10 mouse cellular contexts compared by ENCODE assay signal in the genomic region with DNA sequence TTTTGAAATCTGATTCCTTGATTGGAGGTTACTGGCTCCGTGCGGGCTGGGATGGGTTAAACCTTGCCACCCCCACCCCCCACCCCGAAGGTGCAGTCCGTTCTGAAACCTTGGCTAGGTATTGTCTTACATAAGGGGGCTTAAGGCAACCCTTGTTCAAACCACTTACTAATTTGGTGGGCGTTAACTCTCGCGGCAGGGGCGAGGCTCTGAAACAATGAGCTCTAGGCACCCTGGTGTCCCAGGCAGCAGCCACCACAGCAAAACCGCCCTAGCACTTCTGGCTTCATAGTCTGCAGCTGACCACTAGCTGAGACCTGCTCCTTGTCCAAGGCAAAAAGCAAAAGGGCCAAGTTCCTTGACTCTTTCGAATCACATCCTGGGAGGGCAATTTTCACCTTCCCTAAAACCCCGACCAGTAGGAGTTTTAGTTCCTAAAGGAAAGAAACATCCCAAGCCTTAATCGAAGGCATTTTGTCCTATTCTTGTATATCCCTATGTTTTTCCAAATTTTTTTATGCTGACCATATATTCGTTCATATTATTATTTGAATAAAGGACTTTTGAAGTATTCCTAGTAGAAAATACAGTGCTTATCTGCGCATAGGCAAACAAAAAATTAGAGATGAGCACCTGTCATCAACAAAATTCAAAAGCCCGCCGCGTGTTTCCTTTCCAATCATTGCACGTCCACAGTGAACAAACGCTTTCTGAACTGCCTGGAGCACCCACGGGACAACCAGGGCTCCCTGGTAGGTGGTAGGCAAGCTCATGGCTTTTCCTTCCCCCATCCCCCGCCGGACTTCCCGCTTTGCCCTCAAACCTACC. TPM values are rescaled to one million over a fixed set of nuclear protein-coding genes. Genes with fewer than 3 reads are reported as not detected.
DNase-seq lines count a peak whose midpoint lies in the region; ATAC-seq and TF ChIP-seq lines count a peak whose summit lies in the region.
"Had no signal": no experiment of that assay in that cellular context is flagged by ENCODE, and none has a peak within 500 bp of the region (broad histone marks: within the 10 kb centered on the region; RNA-seq: fewer than 3 reads in every experiment).

No protein-coding gene starts in this region.

- no peaks in the 10 kb centered on the region for H3K27me3 ChIP-seq in kidney, adult 2 months (replicated peaks; ENCODE audit: control insufficient read depth, insufficient read depth, low read length)
- H3K27me3 ChIP-seq in forebrain, embryonic 16.5 days (replicated peaks; ENCODE audit: control insufficient read depth, insufficient read depth, low read length) = peaks cover 15% of the 10 kb centered on the region
- peaks cover 49% of the 10 kb centered on the region for H3K27me3 ChIP-seq in limb, embryonic 13.5 days
- H3K27me3 ChIP-seq in cerebellum, adult 2 months (ENCODE audit: control insufficient read depth, insufficient read depth, low read length) = peaks cover 2% of the 10 kb centered on the region; the same call in 1 of the 2 replicates

- ATAC-seq in forebrain, embryonic 16.5 days = 0 out of 2 replicates have a peak, but pooled peaks have one; percentile 15
- no peak for ATAC-seq in limb, embryonic 13.5 days (ENCODE audit: low FRiP score, low read depth)
- no peak for ATAC-seq in megakaryocyte-erythroid progenitor cell, adult 5-6 weeks (replicated peaks; ENCODE audit: low FRiP score, low TSS enrichment, poor library complexity, severe bottlenecking)

- H3K4me3 ChIP-seq in kidney, adult 2 months (ENCODE audit: insufficient read depth, low read depth, low read length) = peak overlapping the region; percentile 53
- H3K4me3 ChIP-seq in forebrain, embryonic 16.5 days (replicated peaks; ENCODE audit: low read length) = peak overlapping the region; percentile 31
- H3K4me3 ChIP-seq in limb, embryonic 13.5 days = peak overlapping the region; percentile 38
- H3K4me3 ChIP-seq in cerebellum, adult 2 months (replicated peaks; ENCODE audit: insufficient read depth, low read depth, low read length) = no peak overlapping the region

- H3K36me3 ChIP-seq in kidney, adult 2 months (ENCODE audit: control insufficient read depth, insufficient read depth, low read length) = no peaks in the 10 kb centered on the region
- H3K36me3 ChIP-seq in forebrain, embryonic 16.5 days (ENCODE audit: control insufficient read depth, insufficient read depth) = no peaks in the 10 kb centered on the region
- H3K36me3 ChIP-seq in limb, embryonic 13.5 days = no peaks in the 10 kb centered on the region
- H3K36me3 ChIP-seq: G1E had no signal

- peak overlapping the region; percentile 50 for H3K4me2 ChIP-seq in forebrain, embryonic 16.5 days (ENCODE audit: low read length)
- peak overlapping the region; percentile 59 for H3K4me2 ChIP-seq in limb, embryonic 13.5 days (replicated peaks)

- peaks cover 11% of the 10 kb centered on the region; the same call in 1 of the 2 replicates for H3K4me1 ChIP-seq in kidney, adult 2 months (ENCODE audit: control insufficient read depth, insufficient read depth, low read length)
- peaks cover 16% of the 10 kb centered on the region for H3K4me1 ChIP-seq in forebrain, embryonic 16.5 days (replicated peaks; ENCODE audit: control insufficient read depth, insufficient read depth, low read length)
- peaks cover 22% of the 10 kb centered on the region for H3K4me1 ChIP-seq in limb, embryonic 13.5 days
- no peaks in the 10 kb centered on the region for H3K4me1 ChIP-seq in cerebellum, adult 2 months (ENCODE audit: control insufficient read depth, insufficient read depth, low read length)

- TF ChIP-seq CTCF in kidney, adult 2 months (conservative IDR thresholded peaks at IDR 0.05; ENCODE audit: insufficient read depth, insufficient read length, low read depth, low read length) = no peak
- no peak for TF ChIP-seq CTCF in cerebellum, adult 2 months (IDR thresholded peaks at IDR 0.05; ENCODE audit: borderline replicate concordance, insufficient read depth, low read depth, low read length)

- H3K9me3 ChIP-seq in forebrain, embryonic 16.5 days (ENCODE audit: control insufficient read depth, low read length) = no peaks in the 10 kb centered on the region
- H3K9me3 ChIP-seq in limb, embryonic 13.5 days = peaks cover 3% of the 10 kb centered on the region; the same call in 1 of the 2 replicates
- H3K9me3 ChIP-seq: G1E had no signal

- H3K27ac ChIP-seq in kidney, adult 2 months (ENCODE audit: insufficient read depth, low read depth, low read length) = peak overlapping the region; percentile 91
- no peak overlapping the region for H3K27ac ChIP-seq in forebrain, embryonic 16.5 days (ENCODE audit: low read length)
- H3K27ac ChIP-seq in limb, embryonic 13.5 days = no peak overlapping the region
- no peak overlapping the region for H3K27ac ChIP-seq in cerebellum, adult 2 months (ENCODE audit: insufficient read depth, low read length)

- peak overlapping the region; percentile 2 for H3K9ac ChIP-seq in forebrain, embryonic 16.5 days (replicated peaks; ENCODE audit: low read depth, low read length)
- 0 out of 2 replicates have a peak overlapping the region, but pooled peaks have one; percentile 50 for H3K9ac ChIP-seq in limb, embryonic 13.5 days

- peak; percentile 49 for DNase-seq in kidney, adult 2 months
- no peak for DNase-seq in kidney, adult 18-20 months
- peak; percentile 47 for DNase-seq in retina, postnatal 1 day
- DNase-seq in cerebellum, postnatal 36 days = no peak
- no peak for DNase-seq in cerebellum, adult 2 months

- no peak for TF ChIP-seq POLR2A in kidney, adult 2 months (IDR thresholded peaks at IDR 0.05; ENCODE audit: low read depth, low read length)
- no peak for TF ChIP-seq POLR2A in cerebellum, adult 2 months (IDR thresholded peaks at IDR 0.05; ENCODE audit: borderline replicate concordance, insufficient read depth, low read length)

- 21% methylated on average over 23 of the region's 23 CpGs for WGBS in kidney, adult 2 months
- WGBS in forebrain, embryonic 16.5 days = 1% methylated on average over 23 of the region's 23 CpGs
- 2% methylated on average over 23 of the region's 23 CpGs for WGBS in limb, embryonic 13.5 days
- 10% methylated on average over 23 of the region's 23 CpGs for WGBS in cerebellum, adult 2 months

RNA-seq across cellular contexts. Expression of a gene that starts 1.2 kb away (rescaled TPM):
- 119 and 151 TPM in 2 replicates for polyA plus RNA-seq in kidney, adult 2 months (2012; rRNA removed)
- polyA plus RNA-seq in forebrain, embryonic 16.5 days (2015; fragmentation: Nextera tagmentation; extraction: Ambion mirVana) = 0.54 and 0.73 TPM in 2 replicates
- polyA plus RNA-seq in limb, embryonic 13.5 days (2015; fragmentation: Nextera tagmentation; extraction: Ambion mirVana) = 0.46 and 0.50 TPM in 2 replicates
- total RNA-seq in megakaryocyte-erythroid progenitor cell, adult 5-6 weeks (2014; fragmentation: Nextera tagmentation) = not detected in 2 replicates
- not detected in 2 replicates for total RNA-seq in megakaryocyte-erythroid progenitor cell, adult 5-6 weeks (2017)
- polyA plus RNA-seq in cerebellum, adult 2 months (2012; rRNA removed) = 351 and 468 TPM in 2 replicates
- polyA plus RNA-seq: G1E had no signal

RNA-seq across cellular contexts. Expression of a gene that starts 57.4 kb away (rescaled TPM):
- 190 and 252 TPM in 2 replicates for polyA plus RNA-seq in kidney, adult 2 months (2012; rRNA removed)
- polyA plus RNA-seq in forebrain, embryonic 16.5 days (2015; fragmentation: Nextera tagmentation; extraction: Ambion mirVana) = 0.44 TPM in 1 of 2 replicates, not detected in the other
- not detected in 2 replicates for polyA plus RNA-seq in limb, embryonic 13.5 days (2015; fragmentation: Nextera tagmentation; extraction: Ambion mirVana)
- not detected in 2 replicates for total RNA-seq in megakaryocyte-erythroid progenitor cell, adult 5-6 weeks (2014; fragmentation: Nextera tagmentation)
- total RNA-seq in megakaryocyte-erythroid progenitor cell, adult 5-6 weeks (2017) = not detected in 2 replicates
- 0.41 and 0.55 TPM in 2 replicates for polyA plus RNA-seq in cerebellum, adult 2 months (2012; rRNA removed)
- total RNA-seq: G1E; left cerebral cortex, adult 18-20 months had no signal
- polyA plus RNA-seq: G1E had no signal

Comparison
In these comparisons a context has a peak if more than half of its experiments do, and no peak if none do; other contexts are left out.
1. DNase-seq: peak in kidney, adult 2 months (single experiment) and retina, postnatal 1 day (single experiment); none in kidney, adult 18-20 months (single experiment), cerebellum, postnatal 36 days (0 of 2) and cerebellum, adult 2 months (0 of 2).
2. RNA of a gene that starts 1.2 kb away (polyA plus RNA-seq): 351 to 468 TPM in cerebellum, adult 2 months and 119 to 151 TPM in kidney, adult 2 months; 0.54 to 0.73 TPM in forebrain, embryonic 16.5 days and 0.46 to 0.50 TPM in limb, embryonic 13.5 days; every median in the first group is over 10 times any median in the second.
3. RNA of a gene that starts 57.4 kb away (polyA plus RNA-seq): 190 to 252 TPM in kidney, adult 2 months; 0.44 TPM in forebrain, embryonic 16.5 days, 0.41 to 0.55 TPM in cerebellum, adult 2 months and not detected in limb, embryonic 13.5 days; every median in the first group is over 100 times any median in the second.